Mouse (Mus musculus): Measurements from ENCODE around the gene Ddah1.
"Not testable (repeated sequence)": the region's sequence is repeated elsewhere in the genome, so short reads cannot be mapped to it uniquely, and the experiment has no call there.

DNA sequence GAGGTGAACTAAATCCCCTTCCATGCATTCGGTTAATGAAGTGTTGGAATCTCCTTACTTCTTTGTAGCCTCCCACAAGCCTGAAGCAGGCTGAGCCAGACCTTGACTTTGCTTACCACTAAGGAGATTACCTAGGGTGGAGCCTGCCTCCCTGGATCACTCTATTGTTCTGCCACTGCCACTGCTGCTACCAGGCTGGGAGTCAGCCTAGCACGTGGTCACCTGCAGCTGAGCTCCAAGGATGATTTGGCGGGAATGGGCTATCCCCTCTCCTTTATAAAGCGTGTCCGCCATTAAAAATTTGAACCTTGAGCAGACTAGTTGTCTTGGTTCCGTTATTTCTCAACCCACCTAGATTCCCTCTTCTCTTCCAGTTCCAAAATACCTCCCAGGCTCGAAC, 155.5 kb downstream of the Ddah1 start:
- TF ChIP-seq CTCF (IDR thresholded peaks at IDR 0.05; ENCODE audit: borderline replicate concordance, extremely low read depth, insufficient read depth, insufficient read length); POLR2A (IDR thresholded peaks at IDR 0.05; ENCODE audit: borderline replicate concordance, extremely low read depth, insufficient read depth, insufficient read length, poor library complexity, severe bottlenecking): not testable (repeated sequence)

All from brain, embryonic 14.5 days (tissue).